Mouse (Mus musculus): ENCODE data around the gene Tjp1.

GRCm38 (mm10) chr7:65522490-65522889, 5.1 kb downstream of the Tjp1 start:
- TF ChIP-seq HCFC1 (IDR thresholded peaks at IDR 0.05; ENCODE audit: borderline replicate concordance, insufficient read depth, low read length) = no peak
- no peak for TF ChIP-seq ZC3H11A (IDR thresholded peaks at IDR 0.05; ENCODE audit: borderline replicate concordance, low read depth, low read length)

Data from ES-E14 (cell line).